Mouse (Mus musculus) liver, postnatal 0 days (tissue): ENCODE measurements at regions not wholly inside any gene's neighbourhood (a gene's known extent, or its start where the extent isn't known, plus 50 kb on each side); places are given as distances from the start of the nearest gene placed in this dataset.

ENCODE experiments used
- ATAC-seq: fragments of 200-750 bp; cut with Nextera tagmentation; 2 replicates; pipeline ENCODE4 v1.8.0; 2017; ENCODE audit warnings: mild to moderate bottlenecking, moderate library complexity
- DNase-seq: peaks from one replicate; pipeline ENCODE4 v3.0.0-alpha.2; 2016
- H3K27ac ChIP-seq: fragments of 300-500 bp; sonication (generic); 2 replicates; pipeline ENCODE4 v1.5.1; 2014; ENCODE audit warnings: antibody characterized with exemption, moderate library complexity, mild to moderate bottlenecking, low read depth
- H3K27me3 ChIP-seq: fragments of 300-500 bp; sonication (generic); 2 replicates; pipeline ENCODE4 v1.6.1; 2014; ENCODE audit warnings: low read length, control low read depth, mixed read lengths; ENCODE audit not compliant: insufficient read depth
- H3K36me3 ChIP-seq: fragments of 300-500 bp; sonication (generic); replicated peaks from 2 replicates; pipeline ENCODE4 v1.6.1; 2014; ENCODE audit warnings: mild to moderate bottlenecking, control low read depth, low read length, moderate library complexity, mixed read lengths; ENCODE audit not compliant: insufficient read depth
- H3K4me1 ChIP-seq: fragments of 300-500 bp; sonication (generic); 2 replicates; pipeline ENCODE4 v1.6.1; 2014; ENCODE audit warnings: antibody characterized with exemption, mild to moderate bottlenecking, control low read depth; ENCODE audit not compliant: insufficient read depth
- H3K4me2 ChIP-seq: fragments of 300-500 bp; sonication (generic); 2 replicates; pipeline ENCODE4 v1.6.1; 2014; ENCODE audit warnings: low read depth, mild to moderate bottlenecking, low read length, moderate library complexity, mixed read lengths
- H3K4me3 ChIP-seq: fragments of 300-500 bp; sonication (generic); 2 replicates; pipeline ENCODE4 v1.5.1; 2014; ENCODE audit warnings: low read depth, low read length
- H3K9ac ChIP-seq: fragments of 300-500 bp; sonication (generic); replicated peaks from 2 replicates; pipeline ENCODE4 v1.6.1; 2014; ENCODE audit warnings: mild to moderate bottlenecking, moderate library complexity
- H3K9me3 ChIP-seq: fragments of 300-500 bp; sonication (generic); 2 replicates; pipeline ENCODE4 v1.6.1; 2016; ENCODE audit warnings: mild to moderate bottlenecking, control low read depth, low read length, mixed read lengths
- CTCF ChIP-seq: sonication (generic); IDR thresholded peaks from 2 replicates; pipeline ENCODE4 v1.5.1; 2016; ENCODE audit warnings: antibody characterized with exemption, low read depth
- EP300 ChIP-seq: IDR thresholded peaks from 2 replicates; pipeline ENCODE4 v1.6.1; 2016; ENCODE audit warnings: antibody characterized with exemption, low read depth, mild to moderate bottlenecking
- WGBS: fragments of 180-500 bp; shearing (Covaris S2); extraction: QIAGEN DNeasy Blood & Tissue Kit; methylation state at CpG from one replicate; pipeline ENCODE4 v1.1.7; 2014; ENCODE audit not compliant: insufficient replicate concordance; 5-methylcytosine and 5-hydroxymethylcytosine counted together

DNA sequence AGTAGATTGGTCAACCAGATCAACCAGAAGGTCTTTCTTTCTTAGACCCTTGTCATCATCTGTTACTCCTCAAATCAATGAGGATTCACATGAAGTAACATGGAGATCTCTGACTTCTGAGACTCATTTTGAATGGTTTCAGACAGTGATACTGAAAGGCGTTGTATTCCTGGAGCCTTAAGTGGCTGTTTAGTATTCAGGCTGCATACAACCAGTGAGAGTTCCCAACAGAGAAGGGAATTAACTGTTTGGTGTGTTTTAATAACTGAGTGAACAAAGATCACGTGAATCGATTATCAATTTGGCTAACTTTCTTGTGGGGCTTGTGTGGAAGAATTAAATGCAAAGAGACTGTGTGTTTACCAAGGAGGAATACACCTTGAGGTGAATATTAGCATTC lies 406.4 kb downstream of the Igsf11 start:
- Histone ChIP-seq H3K4me2 (no peak overlapping the region), H3K27ac (no peak overlapping the region), H3K36me3 (no peaks in the 10 kb centered on the region), H3K27me3 (no peaks in the 10 kb centered on the region), H3K4me3 (no peak overlapping the region), H3K9me3 (no peaks in the 10 kb centered on the region), H3K9ac (no peak overlapping the region), H3K4me1 (no peaks in the 10 kb centered on the region)
- WGBS = 69% methylated on average over 3 of the region's 3 CpGs
- ATAC-seq (no peak), DNase-seq (no peak)
- TF ChIP-seq EP300 = no peak

GRCm38 (mm10) chr16:39302902-39303361 lies 410.5 kb downstream of the Igsf11 start:
- WGBS = 22% methylated on average over 1 of the region's 1 CpGs
- no peak for ATAC-seq
- H3K9ac ChIP-seq = no peak overlapping the region
- no peaks in the 10 kb centered on the region for H3K36me3 ChIP-seq
- DNase-seq = no peak
- no peaks in the 10 kb centered on the region for H3K9me3 ChIP-seq
- no peaks in the 10 kb centered on the region for H3K4me1 ChIP-seq
- no peak overlapping the region for H3K4me3 ChIP-seq
- no peak for TF ChIP-seq CTCF
- no peak for TF ChIP-seq EP300
- H3K27me3 ChIP-seq = no peaks in the 10 kb centered on the region
- no peak overlapping the region for H3K27ac ChIP-seq
- H3K4me2 ChIP-seq = no peak overlapping the region

DNA sequence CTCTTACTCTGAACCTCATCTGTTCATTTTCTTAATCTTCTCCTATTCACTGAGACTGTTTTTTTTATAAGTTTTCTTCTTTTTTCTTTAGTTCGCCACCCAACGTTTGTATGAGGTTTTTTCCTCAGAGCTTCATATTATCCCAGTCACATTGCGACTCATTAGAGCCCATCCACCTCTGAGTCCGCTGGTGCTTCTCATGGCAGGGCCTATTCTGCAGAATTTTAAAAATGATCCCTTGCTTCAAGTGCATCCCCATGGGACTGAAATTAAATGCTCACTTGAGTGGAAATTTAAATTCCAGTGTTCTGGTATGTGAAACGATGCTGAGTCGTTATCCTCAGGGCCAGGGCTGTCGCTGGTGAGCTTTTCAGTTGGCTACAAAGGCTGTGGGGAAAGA lies 410.9 kb downstream of the Igsf11 start:
- H3K36me3 ChIP-seq = no peaks in the 10 kb centered on the region
- H3K9ac ChIP-seq = no peak overlapping the region
- H3K9me3 ChIP-seq = no peaks in the 10 kb centered on the region
- no peaks in the 10 kb centered on the region for H3K27me3 ChIP-seq
- ATAC-seq (no peak), DNase-seq (no peak)
- TF ChIP-seq CTCF = no peak
- no peak for TF ChIP-seq EP300
- H3K4me1 ChIP-seq = no peaks in the 10 kb centered on the region
- 56% methylated on average over 7 of the region's 7 CpGs for WGBS
- no peak overlapping the region for H3K27ac ChIP-seq
- no peak overlapping the region for H3K4me3 ChIP-seq
- no peak overlapping the region for H3K4me2 ChIP-seq

DNA sequence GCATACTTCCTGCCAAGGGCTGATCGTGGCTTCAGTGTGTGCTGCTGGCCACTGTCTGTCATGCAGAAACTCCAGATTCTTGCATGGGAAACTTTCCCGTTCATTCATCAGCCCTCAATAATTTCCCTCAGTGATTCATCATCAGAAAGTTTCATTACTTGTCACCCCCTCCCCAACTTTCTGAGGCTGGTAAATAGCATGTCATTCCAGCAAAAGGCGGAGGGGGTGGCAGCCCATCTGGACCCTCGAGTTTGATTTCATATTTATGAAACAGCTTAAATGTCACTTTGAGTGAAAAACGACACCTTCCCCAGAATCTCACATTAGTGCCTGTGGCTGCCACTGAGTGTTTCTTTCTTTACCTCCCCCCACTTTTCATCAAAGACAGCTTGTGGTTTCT lies 415.5 kb downstream of the Igsf11 start:
- no peaks in the 10 kb centered on the region for H3K9me3 ChIP-seq
- 58% methylated on average over 5 of the region's 5 CpGs for WGBS
- H3K4me1 ChIP-seq = no peaks in the 10 kb centered on the region
- DNase-seq (no peak), ATAC-seq (no peak)
- no peak overlapping the region for H3K4me3 ChIP-seq
- no peak overlapping the region for H3K4me2 ChIP-seq
- H3K27me3 ChIP-seq = no peaks in the 10 kb centered on the region
- H3K9ac ChIP-seq = no peak overlapping the region
- no peak for TF ChIP-seq CTCF
- no peak for TF ChIP-seq EP300
- no peaks in the 10 kb centered on the region for H3K36me3 ChIP-seq
- H3K27ac ChIP-seq = no peak overlapping the region

DNA sequence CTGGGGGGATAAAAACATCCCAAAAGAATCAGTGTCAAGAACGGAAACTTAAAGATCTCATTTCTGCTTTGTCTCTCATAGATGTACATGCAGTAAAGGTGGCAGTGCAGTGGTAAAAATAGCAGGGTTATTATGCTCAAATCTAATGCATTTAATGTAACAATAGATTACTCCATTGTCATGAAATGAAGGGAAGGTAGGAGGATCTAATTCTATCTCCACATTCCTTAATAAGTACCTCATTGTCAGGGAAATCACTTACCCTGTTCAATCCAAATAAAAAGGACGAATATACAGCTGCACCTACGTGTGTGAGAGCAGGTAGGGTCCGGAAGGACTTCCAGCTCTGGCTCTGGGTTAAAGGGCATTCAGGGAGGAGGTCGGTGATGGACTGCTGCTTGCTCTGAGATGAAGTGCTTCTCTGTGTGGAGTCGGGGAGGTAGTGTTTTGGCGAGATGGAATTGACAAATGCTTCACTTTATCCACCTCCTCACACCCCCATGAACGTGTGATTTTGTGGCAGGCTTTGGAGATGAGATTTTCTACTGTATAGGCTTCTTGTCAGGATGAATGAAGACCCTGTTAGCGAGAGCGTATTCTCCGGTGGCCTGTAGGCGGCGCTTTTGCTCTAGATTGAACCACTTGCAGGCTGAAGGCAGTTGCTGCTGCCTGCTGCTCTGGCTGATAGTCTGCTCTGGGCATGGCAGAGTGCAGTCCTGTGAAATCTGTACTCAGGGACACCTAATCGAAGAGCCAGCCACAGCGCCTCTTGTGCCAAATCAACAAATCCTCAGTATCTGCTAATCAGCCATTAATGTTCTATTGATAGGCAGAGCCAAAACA lies 424.5 kb downstream of the Igsf11 start:
- DNase-seq (peak; percentile 29), ATAC-seq (no peak)

DNA sequence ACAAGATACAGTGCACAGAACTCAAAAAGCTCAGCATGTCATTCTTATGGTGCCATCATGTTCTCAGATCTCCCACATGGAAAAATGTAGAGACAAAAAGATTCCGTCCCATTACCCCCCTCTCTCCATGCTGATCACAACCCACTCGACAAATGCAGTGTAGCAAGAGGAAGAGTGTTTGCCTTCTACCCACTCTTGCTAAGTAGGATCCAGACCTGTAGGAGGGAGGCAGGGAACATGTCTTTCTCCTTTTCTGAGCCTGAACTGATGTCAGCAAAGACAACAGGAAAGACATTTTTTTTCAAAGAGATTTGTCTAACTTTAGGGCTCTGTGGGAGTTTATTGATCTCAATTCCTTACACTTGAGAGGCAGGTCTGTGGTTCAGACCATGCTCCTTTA lies 433.2 kb downstream of the Igsf11 start:
- 74% methylated on average over 2 of the region's 2 CpGs for WGBS
- H3K4me2 ChIP-seq = no peak overlapping the region
- H3K36me3 ChIP-seq = no peaks in the 10 kb centered on the region
- no peaks in the 10 kb centered on the region for H3K4me1 ChIP-seq
- TF ChIP-seq CTCF (no peak), EP300 (no peak)
- ATAC-seq (no peak), DNase-seq (no peak)
- no peaks in the 10 kb centered on the region for H3K27me3 ChIP-seq
- H3K9me3 ChIP-seq = no peaks in the 10 kb centered on the region
- no peak overlapping the region for H3K4me3 ChIP-seq
- no peak overlapping the region for H3K27ac ChIP-seq
- H3K9ac ChIP-seq = no peak overlapping the region

More for the DNA sequence above, 424.5 kb downstream of the Igsf11 start:
- WGBS = 23% methylated on average over 15 of the region's 15 CpGs
- TF ChIP-seq EP300 (no peak), CTCF (peak; percentile 45)
- Histone ChIP-seq H3K4me2 (no peak overlapping the region), H3K27me3 (no peaks in the 10 kb centered on the region), H3K36me3 (no peaks in the 10 kb centered on the region), H3K9ac (no peak overlapping the region), H3K4me1 (no peaks in the 10 kb centered on the region), H3K4me3 (no peak overlapping the region), H3K27ac (no peak overlapping the region), H3K9me3 (no peaks in the 10 kb centered on the region)

DNA sequence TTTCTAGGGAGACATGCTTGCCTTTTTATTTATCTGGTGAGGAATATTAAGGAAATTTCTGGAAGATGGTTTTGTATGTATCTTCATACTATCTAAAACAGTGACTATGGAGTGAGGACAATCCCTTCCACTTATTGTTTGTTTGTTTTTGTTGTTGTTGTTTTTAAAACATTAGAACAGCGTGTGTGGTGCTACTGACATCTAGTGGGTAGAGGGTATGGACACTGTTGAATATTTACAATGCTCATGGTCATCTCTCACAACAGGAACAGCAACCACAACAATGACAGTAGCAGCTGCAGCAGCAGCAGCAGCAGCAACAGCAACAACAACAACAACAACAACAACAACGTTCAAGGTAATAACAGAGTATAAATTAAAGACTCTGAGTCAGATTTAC lies 471.2 kb downstream of the Igsf11 start:
- WGBS = 54% methylated on average over 2 of the region's 2 CpGs
- TF ChIP-seq CTCF (no peak), EP300 (no peak)
- H3K9ac ChIP-seq = no peak overlapping the region

More for the DNA sequence above, 471.2 kb downstream of the Igsf11 start:
- no peak for ATAC-seq
- Histone ChIP-seq H3K27ac (no peak overlapping the region), H3K36me3 (no peaks in the 10 kb centered on the region), H3K4me2 (no peak overlapping the region), H3K27me3 (no peaks in the 10 kb centered on the region), H3K4me3 (no peak overlapping the region), H3K4me1 (no peaks in the 10 kb centered on the region), H3K9me3 (no peaks in the 10 kb centered on the region)
- no peak for DNase-seq
